Mouse (Mus musculus) ES-Bruce4 (cell line): Measurements from ENCODE around the gene Ccdc142. TPM values are rescaled to one million over a fixed set of nuclear protein-coding genes. Genes with fewer than 3 reads are reported as not detected.

Experiments used
- H3K27ac ChIP-seq: 2 replicates; pipeline ENCODE4 v1.5.1; 2012; ENCODE audit warnings: low read length, inconsistent platforms; ENCODE audit not compliant: insufficient read depth
- H3K27me3 ChIP-seq: 2 replicates; pipeline ENCODE4 v1.6.1; 2012; ENCODE audit warnings: mild to moderate bottlenecking, low read length, inconsistent platforms; ENCODE audit not compliant: control insufficient read depth, poor library complexity, insufficient read depth, severe bottlenecking
- H3K36me3 ChIP-seq: 2 replicates; pipeline ENCODE4 v1.6.1; 2012; ENCODE audit warnings: inconsistent platforms, mild to moderate bottlenecking, low read length, moderate library complexity; ENCODE audit not compliant: control insufficient read depth, poor library complexity, insufficient read depth, severe bottlenecking
- H3K4me1 ChIP-seq: one replicate; pipeline ENCODE4 v1.8.1; 2011; ENCODE audit warnings: low read length; ENCODE audit not compliant: control insufficient read depth, insufficient read depth
- H3K4me3 ChIP-seq: 2 replicates; pipeline ENCODE4 v1.5.1; 2011; ENCODE audit warnings: low read depth, mild to moderate bottlenecking, low read length
- H3K9ac ChIP-seq: 2 replicates; pipeline ENCODE4 v1.6.1; 2012; ENCODE audit warnings: low read depth, mild to moderate bottlenecking, inconsistent platforms; ENCODE audit not compliant: poor library complexity, severe bottlenecking
- H3K9me3 ChIP-seq: replicated peaks from 2 replicates; pipeline ENCODE4 v1.6.1; 2012; ENCODE audit warnings: mild to moderate bottlenecking, low read length, inconsistent platforms; ENCODE audit not compliant: control insufficient read depth, poor library complexity, insufficient read depth, severe bottlenecking
- CTCF ChIP-seq: IDR thresholded peaks from one replicate; pipeline ENCODE4 v1.8.1; 2011; ENCODE audit warnings: low read depth, low read length
- EP300 ChIP-seq: IDR thresholded peaks from 2 replicates; pipeline ENCODE4 v1.6.1; 2011; ENCODE audit warnings: low read depth, low read length; ENCODE audit not compliant: insufficient read depth
- POLR2A ChIP-seq: IDR thresholded peaks from one replicate; pipeline ENCODE4 v1.8.1; 2011; ENCODE audit warnings: low read length; ENCODE audit not compliant: insufficient read depth
- polyA plus RNA-seq: library from polyadenylated mRNA; stranded (reverse); fragments of >200 nt; gene quantifications from 2 replicates; pipeline ENCODE4 v1.2.4, GENCODE M21; 2011; ENCODE audit warnings: low read depth; ENCODE audit not compliant: missing spikeins, insufficient read depth, insufficient read length

Ccdc142 gene
- polyA plus RNA-seq, 1 experiment: not detected

- Histone ChIP-seq H3K27me3 (no peaks in the 10 kb centered on the region), H3K4me3 (no peak overlapping the region), H3K36me3 (0 out of 2 replicates have a peak, but pooled peaks cover 4% of the 10 kb centered on the region), H3K27ac (no peak overlapping the region), H3K9me3 (no peaks in the 10 kb centered on the region), H3K4me1 (no peaks in the 10 kb centered on the region), H3K9ac (no peak overlapping the region)
- TF ChIP-seq EP300: no peak
- no peak for TF ChIP-seq POLR2A
- TF ChIP-seq CTCF: no peak
These were observed 17.0 kb downstream of the Ccdc142 start for GRCm38 (mm10) chr6:83118369-83118768.

- no peak overlapping the region for H3K4me3 ChIP-seq
- H3K36me3 ChIP-seq: 0 out of 2 replicates have a peak, but pooled peaks cover 4% of the 10 kb centered on the region
- no peaks in the 10 kb centered on the region for H3K4me1 ChIP-seq
- no peaks in the 10 kb centered on the region for H3K27me3 ChIP-seq
- no peak overlapping the region for H3K27ac ChIP-seq
- no peaks in the 10 kb centered on the region for H3K9me3 ChIP-seq
- TF ChIP-seq EP300 (no peak), POLR2A (no peak), CTCF (no peak)
- no peak overlapping the region for H3K9ac ChIP-seq
These were observed 17.7 kb downstream of the Ccdc142 start for GRCm38 (mm10) chr6:83118825-83119733.

DNA sequence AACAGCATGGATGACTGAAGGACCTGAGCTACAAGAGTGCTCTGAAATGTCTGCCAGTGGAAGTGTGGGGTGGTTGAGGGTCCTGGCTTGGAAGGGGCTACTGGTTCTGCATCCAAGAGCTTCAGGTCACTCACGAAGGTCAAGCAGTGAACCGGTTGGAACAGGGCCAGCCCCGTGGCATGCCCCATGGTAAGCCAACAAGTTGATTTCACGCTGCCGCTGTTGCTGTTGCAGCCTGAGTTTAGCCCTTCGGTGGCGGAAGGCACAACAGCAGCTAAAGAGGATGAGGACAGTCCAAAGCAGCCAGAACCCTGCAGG is 18.3 kb downstream of the Ccdc142 start:
- no peak overlapping the region for H3K27ac ChIP-seq

GRCm38 (mm10) chr6:83120930-83121862 is 19.8 kb downstream of the Ccdc142 start, which contains the start of gene Wbp1:
Gene Wbp1 (minus strand): TSS chr6:83121559.
- H3K36me3 ChIP-seq: 0 out of 2 replicates have a peak, but pooled peaks cover 4% of the 10 kb centered on the region
- H3K9me3 ChIP-seq: no peaks in the 10 kb centered on the region
- H3K4me1 ChIP-seq: no peaks in the 10 kb centered on the region
- peak within 1 kb of the TSS; percentile 85 for H3K4me3 ChIP-seq
- no peaks in the 10 kb centered on the region for H3K27me3 ChIP-seq
- H3K27ac ChIP-seq: peak within 1 kb of the TSS; percentile 25
- H3K9ac ChIP-seq: peak within 1 kb of the TSS; percentile 86
- TF ChIP-seq POLR2A (peak; percentile 47), CTCF (no peak)

More for the DNA sequence above, 18.3 kb downstream of the Ccdc142 start:
- H3K36me3 ChIP-seq: 0 out of 2 replicates have a peak, but pooled peaks cover 4% of the 10 kb centered on the region
- H3K9ac ChIP-seq: no peak overlapping the region
- no peaks in the 10 kb centered on the region for H3K27me3 ChIP-seq
- no peak overlapping the region for H3K4me3 ChIP-seq
- TF ChIP-seq EP300: no peak
- TF ChIP-seq POLR2A: no peak
- TF ChIP-seq CTCF: no peak
- H3K9me3 ChIP-seq: no peaks in the 10 kb centered on the region
- no peaks in the 10 kb centered on the region for H3K4me1 ChIP-seq

DNA sequence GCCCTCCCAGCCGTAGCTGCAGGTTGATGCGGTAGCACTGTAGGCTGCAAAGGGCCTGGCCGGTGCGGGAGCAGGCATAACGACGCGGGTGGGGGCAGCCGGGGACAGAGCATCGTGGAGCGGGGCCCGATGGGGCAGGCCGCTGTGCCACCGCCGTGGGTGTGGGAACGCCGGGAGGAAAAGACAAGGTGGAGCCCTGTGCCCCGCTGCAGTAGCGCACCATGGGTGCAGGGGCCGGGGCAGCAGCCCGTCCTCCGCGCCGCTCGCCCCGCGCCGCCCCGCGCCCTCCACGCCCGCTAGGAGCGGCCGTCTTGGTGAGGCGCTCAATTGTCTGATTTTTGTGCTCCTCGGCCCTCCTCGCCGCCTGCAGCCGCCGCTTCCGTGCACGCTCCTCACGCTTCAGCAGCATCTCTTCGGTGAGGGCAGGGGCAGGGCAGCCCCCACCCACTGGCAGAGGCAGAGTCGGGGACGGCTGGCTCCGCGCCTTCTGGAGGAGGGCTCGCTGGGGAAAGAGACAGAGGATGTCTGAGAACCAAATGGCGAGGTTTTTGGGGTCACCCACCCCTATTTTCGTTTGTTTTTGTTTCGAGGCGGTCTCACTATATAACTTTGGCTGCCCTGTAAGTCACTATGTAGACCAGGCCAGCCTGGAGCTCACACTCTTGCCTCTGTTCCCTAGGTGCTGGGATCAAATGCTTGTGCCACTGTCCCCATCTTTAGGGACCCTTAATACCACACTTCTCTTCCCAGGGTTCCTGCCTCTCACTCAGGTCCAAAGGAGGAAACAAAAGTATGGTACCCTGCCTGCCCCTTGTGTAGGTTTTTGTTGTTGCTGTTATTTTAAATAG is 20.7 kb downstream of the Ccdc142 start:
- H3K4me3 ChIP-seq: peak overlapping the region; percentile 85
- peak overlapping the region; percentile 86 for H3K9ac ChIP-seq
- H3K4me1 ChIP-seq: no peaks in the 10 kb centered on the region
- H3K27me3 ChIP-seq: no peaks in the 10 kb centered on the region
- TF ChIP-seq CTCF (no peak), EP300 (no peak), POLR2A (no peak)
- no peaks in the 10 kb centered on the region for H3K9me3 ChIP-seq
- 0 out of 2 replicates have a peak, but pooled peaks cover under 1% of the 10 kb centered on the region for H3K36me3 ChIP-seq
- peak overlapping the region; percentile 25; the same call in 1 of the 2 replicates for H3K27ac ChIP-seq
